Mouse (Mus musculus): ENCODE measurements at regions not wholly inside any gene's neighbourhood (a gene's known extent, or its start where the extent isn't known, plus 50 kb on each side); places are given as distances from the start of the nearest gene placed in this dataset.

GRCm38 (mm10) chr1:73782871-73783270 is 341.4 kb downstream of the Tns1 start:
- no peak for TF ChIP-seq CTCF (IDR thresholded peaks at IDR 0.05; ENCODE audit: borderline replicate concordance, insufficient read depth, low read depth, low read length)
- no peak for TF ChIP-seq POLR2A (IDR thresholded peaks at IDR 0.05; ENCODE audit: borderline replicate concordance, insufficient read depth, low read length)

Data from cerebellum, adult 2 months (tissue).